21 mouse cellular contexts compared by ENCODE assay signal in the genomic region with DNA sequence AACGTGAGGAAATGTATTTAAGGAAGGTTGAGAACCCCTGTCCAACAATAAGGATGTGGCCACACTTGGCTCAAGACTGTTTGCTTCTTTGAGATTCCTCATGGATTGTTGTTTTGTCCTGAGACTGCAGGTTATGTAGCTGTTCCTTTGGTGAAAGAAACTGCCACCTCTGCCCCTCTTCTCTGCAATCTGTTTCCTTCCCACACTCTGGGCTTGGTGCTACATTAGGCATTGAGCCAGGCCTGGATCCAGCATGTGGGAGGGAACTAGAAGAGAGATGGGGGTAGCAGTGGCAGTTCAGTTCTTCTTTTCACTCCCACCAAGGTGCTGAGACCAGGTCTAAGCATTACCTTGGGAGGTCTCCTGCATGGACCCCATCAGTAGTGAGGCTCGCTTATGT. TPM values are rescaled to one million over a fixed set of nuclear protein-coding genes. Genes with fewer than 3 reads are reported as not detected.
DNase-seq lines count a peak whose midpoint lies in the region; ATAC-seq and TF ChIP-seq lines count a peak whose summit lies in the region.
"Had no signal": no experiment of that assay in that cellular context is flagged by ENCODE, and none has a peak within 500 bp of the region (broad histone marks: within the 10 kb centered on the region; RNA-seq: fewer than 3 reads in every experiment).

No protein-coding gene starts in this region.

- no peaks in the 10 kb centered on the region for H3K4me1 ChIP-seq in heart, embryonic 11.5 days (ENCODE audit: control insufficient read depth, insufficient read depth, low read length)
- H3K4me1 ChIP-seq in forebrain, embryonic 14.5 days (ENCODE audit: control insufficient read depth, insufficient read depth, low read length): no peaks in the 10 kb centered on the region
- H3K4me1 ChIP-seq: lung, embryonic 15.5 days; midbrain, embryonic 13.5 days; neural tube, embryonic 12.5 days had no signal

- no peak overlapping the region for H3K4me3 ChIP-seq in heart, embryonic 11.5 days (ENCODE audit: low read depth, low read length)
- no peak overlapping the region for H3K4me3 ChIP-seq in forebrain, embryonic 14.5 days (ENCODE audit: low read depth, low read length)
- H3K4me3 ChIP-seq: forebrain, embryonic 10.5 days; lung, embryonic 15.5 days; midbrain, embryonic 13.5 days; neural tube, embryonic 12.5 days had no signal

- TF ChIP-seq CTCF in brain, embryonic 14.5 days (IDR thresholded peaks at IDR 0.05; ENCODE audit: borderline replicate concordance, extremely low read depth, insufficient read depth, insufficient read length): no peak

- no peaks in the 10 kb centered on the region for H3K27me3 ChIP-seq in heart, embryonic 11.5 days (ENCODE audit: control insufficient read depth, insufficient read depth, low read length)
- no peaks in the 10 kb centered on the region for H3K27me3 ChIP-seq in forebrain, embryonic 14.5 days (replicated peaks; ENCODE audit: control insufficient read depth, insufficient read depth, low read length)
- H3K27me3 ChIP-seq: lung, embryonic 15.5 days; midbrain, embryonic 13.5 days; neural tube, embryonic 12.5 days had no signal

- no peaks in the 10 kb centered on the region for H3K36me3 ChIP-seq in heart, embryonic 11.5 days (ENCODE audit: control insufficient read depth, insufficient read depth, low read length)
- H3K36me3 ChIP-seq in forebrain, embryonic 14.5 days (ENCODE audit: control insufficient read depth, insufficient read depth, low read length): no peaks in the 10 kb centered on the region
- H3K36me3 ChIP-seq: forebrain, embryonic 10.5 days; lung, embryonic 15.5 days; midbrain, embryonic 13.5 days; neural tube, embryonic 12.5 days had no signal

- peak; percentile 79 for DNase-seq in heart, adult 11 months
- DNase-seq in brain, embryonic 14.5 days (ENCODE audit: low read depth): peak; percentile 41
- peak; percentile 70 for DNase-seq in layer of hippocampus, adult 9-11 months
- DNase-seq in right cerebral cortex, postnatal 10 days (ENCODE audit: low spot score in 2 of 2): peak; percentile 72 to 74
- no peak for DNase-seq in cerebellum, postnatal 4 days (ENCODE audit: low spot score in 2 of 2)
- no peak for DNase-seq in adrenal gland, postnatal 36 days
- no peak for DNase-seq in forebrain, embryonic 14.5 days (ENCODE audit: low spot score)
- DNase-seq: adrenal gland, adult 8-10 months; cerebellum, adult 11-12 months; cerebellum, postnatal 25 days; gastrocnemius, postnatal 14 days; kidney, adult 8-10 months; kidney, postnatal 14 days; thymus, postnatal 36 days had no signal

- H3K9ac ChIP-seq in heart, embryonic 11.5 days (ENCODE audit: low read depth, low read length): no peak overlapping the region
- no peak overlapping the region for H3K9ac ChIP-seq in forebrain, embryonic 14.5 days (ENCODE audit: low read length)
- H3K9ac ChIP-seq: liver, embryonic 14.5 days; lung, embryonic 15.5 days; midbrain, embryonic 13.5 days; neural tube, embryonic 12.5 days had no signal

- no peak overlapping the region for H3K27ac ChIP-seq in heart, embryonic 11.5 days (ENCODE audit: low read depth, low read length)
- no peak overlapping the region for H3K27ac ChIP-seq in forebrain, embryonic 14.5 days (ENCODE audit: low read depth, low read length)
- H3K27ac ChIP-seq: forebrain, embryonic 10.5 days; liver, embryonic 14.5 days; lung, embryonic 15.5 days; macrophage; midbrain, embryonic 13.5 days; neural tube, embryonic 12.5 days had no signal

- no peaks in the 10 kb centered on the region for H3K9me3 ChIP-seq in heart, embryonic 11.5 days (replicated peaks; ENCODE audit: control insufficient read depth, low read length)
- no peaks in the 10 kb centered on the region for H3K9me3 ChIP-seq in forebrain, embryonic 14.5 days (replicated peaks; ENCODE audit: control insufficient read depth, low read length)
- H3K9me3 ChIP-seq: forebrain, embryonic 10.5 days; lung, embryonic 15.5 days; midbrain, embryonic 13.5 days; neural tube, embryonic 12.5 days had no signal

- ATAC-seq in heart, embryonic 11.5 days (replicated peaks; ENCODE audit: insufficient number of reproducible peaks, low FRiP score, low TSS enrichment): no peak
- no peak for ATAC-seq in forebrain, embryonic 14.5 days
- ATAC-seq: midbrain, embryonic 13.5 days had no signal

- H3K4me2 ChIP-seq in heart, embryonic 11.5 days: no peak overlapping the region
- H3K4me2 ChIP-seq in forebrain, embryonic 14.5 days (ENCODE audit: low read length): no peak overlapping the region
- H3K4me2 ChIP-seq: lung, embryonic 15.5 days; midbrain, embryonic 13.5 days; neural tube, embryonic 12.5 days had no signal

- 80% methylated on average over 2 of the region's 2 CpGs for WGBS in heart, embryonic 11.5 days (ENCODE audit: insufficient replicate concordance)
- WGBS in forebrain, embryonic 14.5 days: 85% methylated on average over 2 of the region's 2 CpGs

- no peak for TF ChIP-seq POLR2A in brain, embryonic 14.5 days (IDR thresholded peaks at IDR 0.05; ENCODE audit: borderline replicate concordance, extremely low read depth, insufficient read depth, insufficient read length, poor library complexity, severe bottlenecking)

RNA-seq across cellular contexts. Expression of a gene that starts 23.9 kb away (rescaled TPM):
- polyA plus RNA-seq in heart, embryonic 11.5 days (2014; fragmentation: Nextera tagmentation; extraction: Ambion mirVana): 37.4 and 42.5 TPM in 2 replicates
- 15.5 and 18.0 TPM in 2 replicates for polyA plus RNA-seq in brain, embryonic 14.5 days (2012; rRNA removed)
- 10 to 100 TPM in 1 of 2 experiments, 1 to 10 TPM in 1; 8.4 to 10.3 TPM for total RNA-seq in adrenal gland, postnatal 36 days (2021)
- polyA plus RNA-seq in forebrain, embryonic 14.5 days (2014; fragmentation: Nextera tagmentation; extraction: Ambion mirVana): 48.6 and 53.0 TPM in 2 replicates

RNA-seq across cellular contexts. Expression of a gene that starts 30.2 kb away (rescaled TPM):
- 10.0 and 11.1 TPM in 2 replicates for polyA plus RNA-seq in heart, embryonic 11.5 days (2014; fragmentation: Nextera tagmentation; extraction: Ambion mirVana)
- 7.9 and 12.0 TPM in 2 replicates for polyA plus RNA-seq in brain, embryonic 14.5 days (2012; rRNA removed)
- 1 to 10 TPM; 3.4 to 5.0 TPM for total RNA-seq in adrenal gland, postnatal 36 days (2021)
- polyA plus RNA-seq in forebrain, embryonic 14.5 days (2014; fragmentation: Nextera tagmentation; extraction: Ambion mirVana): 4.2 and 4.5 TPM in 2 replicates

Comparison
In these comparisons a context has a peak if more than half of its experiments do, and no peak if none do; other contexts are left out.
1. DNase-seq: peak in heart, adult 11 months (single experiment), brain, embryonic 14.5 days (single experiment), layer of hippocampus, adult 9-11 months (single experiment) and right cerebral cortex, postnatal 10 days (2 of 2); none in cerebellum, postnatal 4 days (0 of 2), adrenal gland, postnatal 36 days (0 of 2) and forebrain, embryonic 14.5 days (single experiment).